Mouse (Mus musculus): ENCODE results near the gene Gpx4. TPM values are rescaled to one million over a fixed set of nuclear protein-coding genes. Genes with fewer than 3 reads are reported as not detected.
"Not testable (repeated sequence)": the region's sequence is repeated elsewhere in the genome, so short reads cannot be mapped to it uniquely, and the experiment has no call there.

Gpx4 gene
- polyA plus RNA-seq, 1 experiment from 2014 or later: 553 TPM

GRCm38 (mm10) chr10:80050244-80050643 is 3.3 kb downstream of the Gpx4 start:
- H3K4me2 ChIP-seq (ENCODE audit: low read depth, low read length): no peak overlapping the region
- H3K27ac ChIP-seq (ENCODE audit: low read length): peak overlapping the region; percentile 36; the same call in 1 of the 2 replicates
- no peaks in the 10 kb centered on the region for H3K27me3 ChIP-seq (ENCODE audit: control insufficient read depth, insufficient read depth, low read depth, low read length)
- peaks cover under 1% of the 10 kb centered on the region; the same call in 1 of the 2 replicates for H3K36me3 ChIP-seq (ENCODE audit: control insufficient read depth, insufficient read depth)
- no peak overlapping the region for H3K4me3 ChIP-seq (ENCODE audit: low read depth, low read length)
- peaks cover 48% of the 10 kb centered on the region for H3K4me1 ChIP-seq (ENCODE audit: control insufficient read depth, low read depth, low read length)
- no peak overlapping the region; the same call in 1 of the 2 replicates for H3K9ac ChIP-seq (ENCODE audit: low read depth, low read length)
- no peak for ATAC-seq (ENCODE audit: low read depth)
- no peaks in the 10 kb centered on the region for H3K9me3 ChIP-seq (replicated peaks; ENCODE audit: control insufficient read depth, low read length)
- WGBS (ENCODE audit: insufficient replicate concordance): 63% methylated on average over 6 of the region's 6 CpGs

DNA sequence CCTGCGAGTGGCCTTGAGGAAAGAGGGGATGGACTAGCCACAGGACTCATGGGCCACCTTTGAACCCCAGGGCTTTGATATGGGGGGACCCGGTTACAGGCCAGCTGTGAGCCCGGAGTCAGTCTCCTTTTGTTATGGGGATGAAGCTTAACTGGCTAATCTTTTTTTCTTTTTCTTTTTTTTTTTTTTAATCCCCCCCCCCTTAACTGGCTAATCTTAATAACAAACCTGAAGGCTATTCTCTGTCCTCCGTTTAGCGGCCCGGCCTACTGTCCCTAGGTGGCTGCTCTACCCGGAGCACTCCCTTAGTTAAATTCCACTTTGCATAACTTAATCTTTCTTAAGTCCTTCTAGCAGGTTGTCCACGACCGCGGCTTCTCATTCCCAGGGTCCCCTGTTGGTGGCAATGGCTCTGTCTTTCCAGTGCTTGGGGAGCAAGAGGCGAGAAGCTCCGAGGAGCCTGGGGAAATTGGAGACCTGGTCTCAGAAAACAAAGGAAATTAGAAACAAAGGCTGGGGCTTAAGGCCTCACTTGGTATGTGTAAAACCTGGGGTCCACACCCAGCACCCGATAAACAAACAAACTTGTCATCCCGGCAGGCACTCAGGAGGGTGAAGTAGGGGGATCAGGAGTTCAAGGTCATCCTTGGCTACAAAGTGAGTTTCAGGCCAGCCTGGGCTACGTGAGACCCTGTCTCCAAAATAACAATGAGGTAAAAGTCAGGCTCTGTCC is 4.1 kb downstream of the Gpx4 start:
- H3K4me1 ChIP-seq (ENCODE audit: control insufficient read depth, low read depth, low read length): peaks cover 54% of the 10 kb centered on the region
- WGBS (ENCODE audit: insufficient replicate concordance): 45% methylated on average over 15 of the region's 15 CpGs

DNA sequence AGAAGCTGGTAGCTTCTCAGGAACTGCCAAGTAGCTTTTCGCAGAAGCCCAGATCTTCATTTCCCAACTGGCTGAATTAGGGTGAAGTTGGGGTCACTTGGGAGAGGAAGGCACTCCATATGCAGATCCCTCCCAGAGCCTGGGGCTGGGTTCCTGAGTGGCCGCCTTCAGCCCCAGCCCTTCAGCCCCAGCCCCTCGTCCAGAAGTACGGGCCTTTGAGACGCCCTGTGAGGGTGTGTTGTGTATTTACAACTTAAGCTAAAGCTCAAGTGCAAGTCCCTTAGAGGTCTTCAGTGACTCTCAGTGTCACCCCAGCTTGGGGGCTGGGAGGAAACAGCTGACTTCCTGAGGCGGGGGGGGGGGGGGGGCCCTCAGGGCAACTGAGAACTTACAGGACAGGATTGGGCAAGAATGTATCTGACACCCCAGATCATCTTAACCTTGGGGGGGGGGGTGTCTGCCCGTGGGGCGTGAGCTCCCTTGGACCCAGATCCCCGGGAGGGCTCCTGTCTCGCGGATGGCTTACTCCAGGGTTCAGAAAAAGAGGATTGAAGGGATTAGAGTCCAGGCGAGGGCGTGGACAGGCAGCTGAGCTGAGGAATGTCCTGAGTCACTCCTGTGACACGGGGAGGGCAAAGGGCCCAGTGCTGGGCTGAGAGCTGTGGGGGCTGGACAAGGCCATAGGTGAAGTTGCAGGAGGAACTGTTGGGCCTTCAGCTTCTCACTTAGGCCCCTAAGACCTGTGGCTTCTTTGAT is 4.8 kb downstream of the Gpx4 start:
- Histone ChIP-seq H3K9me3 (replicated peaks; ENCODE audit: control insufficient read depth, low read length) (no peaks in the 10 kb centered on the region), H3K36me3 (ENCODE audit: control insufficient read depth, insufficient read depth) (peaks cover 13% of the 10 kb centered on the region), H3K27ac (ENCODE audit: low read length) (peak overlapping the region; percentile 89), H3K9ac (ENCODE audit: low read depth, low read length) (peak overlapping the region; percentile 52), H3K4me2 (ENCODE audit: low read depth, low read length) (peak overlapping the region; percentile 28; the same call in 1 of the 2 replicates), H3K4me3 (ENCODE audit: low read depth, low read length) (no peak overlapping the region; the same call in 1 of the 2 replicates), H3K4me1 (ENCODE audit: control insufficient read depth, low read depth, low read length) (peaks cover 54% of the 10 kb centered on the region), H3K27me3 (ENCODE audit: control insufficient read depth, insufficient read depth, low read depth, low read length) (no peaks in the 10 kb centered on the region)
- ATAC-seq (ENCODE audit: low read depth): no peak
- 32% methylated on average over 14 of the region's 14 CpGs for WGBS (ENCODE audit: insufficient replicate concordance)

More for the DNA sequence above, 4.1 kb downstream of the Gpx4 start:
- ATAC-seq (ENCODE audit: low read depth): no peak
- no peak overlapping the region for H3K4me2 ChIP-seq (ENCODE audit: low read depth, low read length)
- H3K36me3 ChIP-seq (ENCODE audit: control insufficient read depth, insufficient read depth): peaks cover 7% of the 10 kb centered on the region
- H3K27me3 ChIP-seq (ENCODE audit: control insufficient read depth, insufficient read depth, low read depth, low read length): no peaks in the 10 kb centered on the region
- H3K9me3 ChIP-seq (replicated peaks; ENCODE audit: control insufficient read depth, low read length): no peaks in the 10 kb centered on the region
- H3K27ac ChIP-seq (ENCODE audit: low read length): peak overlapping the region; percentile 89
- no peak overlapping the region for H3K4me3 ChIP-seq (ENCODE audit: low read depth, low read length)
- peak overlapping the region; percentile 16 for H3K9ac ChIP-seq (ENCODE audit: low read depth, low read length)

GRCm38 (mm10) chr10:80052374-80052764 is 5.4 kb downstream of the Gpx4 start:
- ATAC-seq (ENCODE audit: low read depth): no peak
- H3K4me3 ChIP-seq (ENCODE audit: low read depth, low read length): no peak overlapping the region; the same call in 1 of the 2 replicates
- H3K36me3 ChIP-seq (ENCODE audit: control insufficient read depth, insufficient read depth): peaks cover 19% of the 10 kb centered on the region
- no peaks in the 10 kb centered on the region for H3K9me3 ChIP-seq (replicated peaks; ENCODE audit: control insufficient read depth, low read length)
- peaks cover 54% of the 10 kb centered on the region for H3K4me1 ChIP-seq (ENCODE audit: control insufficient read depth, low read depth, low read length)
- peak overlapping the region; percentile 89 for H3K27ac ChIP-seq (ENCODE audit: low read length)
- H3K4me2 ChIP-seq (ENCODE audit: low read depth, low read length): peak overlapping the region; percentile 28; the same call in 1 of the 2 replicates
- H3K9ac ChIP-seq (ENCODE audit: low read depth, low read length): peak overlapping the region; percentile 52; the same call in 1 of the 2 replicates
- 77% methylated on average over 5 of the region's 5 CpGs for WGBS (ENCODE audit: insufficient replicate concordance)
- no peaks in the 10 kb centered on the region for H3K27me3 ChIP-seq (ENCODE audit: control insufficient read depth, insufficient read depth, low read depth, low read length)

DNA sequence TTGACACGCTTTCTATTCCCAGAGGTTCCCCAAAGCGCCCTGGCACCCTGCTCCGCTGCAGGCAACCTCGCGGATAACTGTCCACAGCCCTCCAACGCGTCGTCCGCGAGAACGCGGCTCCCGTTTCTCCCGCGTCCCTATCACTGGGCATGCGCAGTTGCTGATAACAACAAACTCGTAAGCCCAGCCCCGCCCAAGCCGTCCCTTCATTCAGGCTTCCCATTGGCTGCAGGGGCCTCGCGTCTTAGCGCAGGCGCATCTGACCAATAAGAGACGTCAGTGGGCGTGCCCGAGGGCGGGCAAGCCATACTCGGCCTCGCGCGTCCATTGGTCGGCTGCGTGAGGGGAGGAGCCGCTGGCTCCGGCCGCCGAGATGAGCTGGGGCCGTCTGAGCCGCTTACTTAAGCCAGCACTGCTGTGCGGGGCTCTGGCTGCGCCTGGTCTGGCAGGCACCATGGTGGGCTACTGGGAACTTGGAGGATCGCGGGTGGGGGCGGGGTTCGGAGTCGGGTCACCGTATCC is 6.4 kb downstream of the Gpx4 start:
- peak overlapping the region; percentile 98 for H3K27ac ChIP-seq (ENCODE audit: low read length)
- WGBS (ENCODE audit: insufficient replicate concordance): under 1% methylated on average over 47 of the region's 47 CpGs
- peaks cover 28% of the 10 kb centered on the region for H3K36me3 ChIP-seq (ENCODE audit: control insufficient read depth, insufficient read depth)
- ATAC-seq (ENCODE audit: low read depth): peak; percentile 93
- peaks cover 54% of the 10 kb centered on the region for H3K4me1 ChIP-seq (ENCODE audit: control insufficient read depth, low read depth, low read length)
- no peaks in the 10 kb centered on the region for H3K27me3 ChIP-seq (ENCODE audit: control insufficient read depth, insufficient read depth, low read depth, low read length)
- no peaks in the 10 kb centered on the region for H3K9me3 ChIP-seq (replicated peaks; ENCODE audit: control insufficient read depth, low read length)
- H3K4me3 ChIP-seq (ENCODE audit: low read depth, low read length): peak overlapping the region; percentile 94
- peak overlapping the region; percentile 99 for H3K9ac ChIP-seq (ENCODE audit: low read depth, low read length)
- peak overlapping the region; percentile 90 for H3K4me2 ChIP-seq (ENCODE audit: low read depth, low read length)

DNA sequence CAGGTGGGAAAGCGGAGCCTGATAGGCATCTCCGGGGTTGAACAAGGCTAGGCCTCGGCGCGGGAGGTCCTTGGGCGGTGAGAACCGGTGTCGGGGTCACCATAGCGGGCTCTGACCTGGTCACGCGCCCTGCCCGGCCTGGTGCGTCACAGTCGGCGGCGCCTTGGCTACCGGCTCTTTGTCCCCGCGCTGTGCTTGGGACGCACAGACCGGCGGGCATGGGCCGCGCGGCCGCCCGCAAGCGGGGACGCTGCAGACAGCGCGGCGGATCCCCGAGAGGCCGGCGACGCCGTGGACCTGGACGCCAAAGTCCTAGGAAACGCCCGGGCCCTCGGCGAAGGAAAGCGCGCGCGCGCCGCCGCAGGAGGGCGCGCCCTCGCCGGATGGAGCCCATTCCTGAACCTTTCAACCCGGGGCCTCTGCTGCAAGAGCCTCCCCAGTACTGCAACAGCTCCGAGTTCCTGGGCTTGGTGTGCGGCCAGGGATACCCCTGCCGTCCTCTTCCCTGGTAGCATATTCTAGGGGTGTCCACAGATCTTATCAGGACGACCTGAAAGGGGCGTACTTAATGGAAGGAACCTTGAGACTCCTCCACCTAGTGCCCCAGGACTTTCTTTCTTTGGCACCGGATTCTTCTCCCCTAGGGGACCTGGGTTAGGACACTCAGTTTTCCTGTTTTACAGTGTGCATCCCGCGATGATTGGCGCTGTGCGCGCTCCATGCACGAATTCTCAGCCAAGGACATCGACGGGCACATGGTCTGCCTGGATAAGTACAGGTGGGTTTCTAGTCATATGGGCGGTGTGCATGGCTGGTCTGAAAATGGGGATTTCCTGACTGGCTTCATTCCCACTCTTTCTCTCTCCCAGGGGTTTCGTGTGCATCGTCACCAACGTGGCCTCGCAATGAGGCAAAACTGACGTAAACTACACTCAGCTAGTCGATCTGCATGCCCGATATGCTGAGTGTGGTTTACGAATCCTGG is 7.2 kb downstream of the Gpx4 start:
- WGBS (ENCODE audit: insufficient replicate concordance): under 1% methylated on average over 77 of the region's 77 CpGs
- peak overlapping the region; percentile 94 for H3K4me3 ChIP-seq (ENCODE audit: low read depth, low read length)
- H3K9me3 ChIP-seq (replicated peaks; ENCODE audit: control insufficient read depth, low read length): no peaks in the 10 kb centered on the region
- H3K4me2 ChIP-seq (ENCODE audit: low read depth, low read length): peak overlapping the region; percentile 90
- ATAC-seq (ENCODE audit: low read depth): peak; percentile 43
- H3K9ac ChIP-seq (ENCODE audit: low read depth, low read length): peak overlapping the region; percentile 99
- peaks cover 46% of the 10 kb centered on the region for H3K4me1 ChIP-seq (ENCODE audit: control insufficient read depth, low read depth, low read length)
- H3K36me3 ChIP-seq (ENCODE audit: control insufficient read depth, insufficient read depth): peaks cover 31% of the 10 kb centered on the region
- H3K27me3 ChIP-seq (ENCODE audit: control insufficient read depth, insufficient read depth, low read depth, low read length): no peaks in the 10 kb centered on the region
- peak overlapping the region; percentile 98 for H3K27ac ChIP-seq (ENCODE audit: low read length)

DNA sequence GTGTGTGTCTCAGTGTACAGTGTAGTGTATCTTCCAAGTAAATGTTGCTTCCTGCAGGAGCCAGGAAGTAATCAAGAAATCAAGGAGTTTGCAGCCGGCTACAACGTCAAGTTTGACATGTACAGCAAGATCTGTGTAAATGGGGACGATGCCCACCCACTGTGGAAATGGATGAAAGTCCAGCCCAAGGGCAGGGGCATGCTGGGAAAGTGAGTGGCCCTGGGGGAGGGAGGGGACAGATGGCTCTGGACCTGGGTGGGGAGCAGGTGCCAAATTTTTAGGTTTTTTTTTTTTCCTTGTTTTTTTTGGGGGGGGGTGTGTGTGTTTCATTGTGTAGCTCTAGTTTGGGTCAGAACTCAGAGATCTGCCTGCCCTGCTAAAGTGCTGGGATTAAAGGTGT is 7.9 kb downstream of the Gpx4 start:
- peak overlapping the region; percentile 99 for H3K9ac ChIP-seq (ENCODE audit: low read depth, low read length)
- 20% methylated on average over 3 of the region's 3 CpGs for WGBS (ENCODE audit: insufficient replicate concordance)
- peaks cover 46% of the 10 kb centered on the region for H3K4me1 ChIP-seq (ENCODE audit: control insufficient read depth, low read depth, low read length)
- H3K9me3 ChIP-seq (replicated peaks; ENCODE audit: control insufficient read depth, low read length); H3K27ac ChIP-seq (ENCODE audit: low read length); ATAC-seq (ENCODE audit: low read depth); H3K27me3 ChIP-seq (ENCODE audit: control insufficient read depth, insufficient read depth, low read depth, low read length): not testable (repeated sequence)
- peaks cover 37% of the 10 kb centered on the region for H3K36me3 ChIP-seq (ENCODE audit: control insufficient read depth, insufficient read depth)
- peak overlapping the region; percentile 90 for H3K4me2 ChIP-seq (ENCODE audit: low read depth, low read length)
- peak overlapping the region; percentile 94 for H3K4me3 ChIP-seq (ENCODE audit: low read depth, low read length)

- Histone ChIP-seq H3K27ac (ENCODE audit: low read length) (peak overlapping the region; percentile 5), H3K9ac (ENCODE audit: low read depth, low read length) (peak overlapping the region; percentile 27; the same call in 1 of the 2 replicates), H3K9me3 (replicated peaks; ENCODE audit: control insufficient read depth, low read length) (no peaks in the 10 kb centered on the region), H3K36me3 (ENCODE audit: control insufficient read depth, insufficient read depth) (peaks cover 41% of the 10 kb centered on the region), H3K4me2 (ENCODE audit: low read depth, low read length) (peak overlapping the region; percentile 90), H3K4me1 (ENCODE audit: control insufficient read depth, low read depth, low read length) (peaks cover 45% of the 10 kb centered on the region), H3K27me3 (ENCODE audit: control insufficient read depth, insufficient read depth, low read depth, low read length) (no peaks in the 10 kb centered on the region), H3K4me3 (ENCODE audit: low read depth, low read length) (peak overlapping the region; percentile 94)
- ATAC-seq (ENCODE audit: low read depth): no peak
- WGBS (ENCODE audit: insufficient replicate concordance): 75% methylated on average over 5 of the region's 5 CpGs
Observed at GRCm38 (mm10) chr10:80055364-80055763, 8.4 kb downstream of the Gpx4 start.

All from liver, embryonic 16.5 days (tissue).